Mouse (Mus musculus): ENCODE results near the gene Peak1. TPM values are rescaled to one million over a fixed set of nuclear protein-coding genes. Genes with fewer than 3 reads are reported as not detected.

Gene Peak1
- polyA plus RNA-seq, 1 experiment from 2014 or later = 19.2 TPM

DNA sequence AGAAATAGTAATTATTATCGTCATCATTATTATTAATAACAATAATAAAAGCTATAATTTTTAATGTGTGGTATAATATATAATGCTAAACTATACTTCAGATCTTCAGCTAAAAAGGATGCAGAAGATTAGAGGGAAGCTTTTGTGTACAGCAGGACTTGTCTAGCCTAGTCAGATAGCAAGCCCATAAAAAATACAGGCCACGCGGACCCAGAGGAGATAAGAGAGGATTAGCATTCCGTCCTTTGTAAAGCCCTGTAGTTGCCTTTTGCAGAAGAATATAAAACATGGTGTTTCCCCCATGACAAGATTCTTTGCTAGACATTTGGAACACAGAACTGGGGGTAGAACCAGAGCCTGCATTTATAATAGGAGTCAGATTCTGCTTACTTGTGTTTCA is 13.2 kb downstream of the Peak1 start:
- Histone ChIP-seq H3K4me1 (ENCODE audit: insufficient read depth, low read depth, low read length) (no peaks in the 10 kb centered on the region), H3K27ac (ENCODE audit: low read length) (no peak overlapping the region), H3K36me3 (ENCODE audit: insufficient read depth, low read length) (no peaks in the 10 kb centered on the region), H3K4me3 (ENCODE audit: low read depth, low read length) (no peak overlapping the region), H3K27me3 (replicated peaks; ENCODE audit: insufficient read depth, low read length) (no peaks in the 10 kb centered on the region), H3K9ac (replicated peaks; ENCODE audit: low read depth) (no peak overlapping the region), H3K4me2 (replicated peaks; ENCODE audit: low read depth, low read length) (no peak overlapping the region), H3K9me3 (ENCODE audit: low read length) (no peaks in the 10 kb centered on the region)
- no peak for ATAC-seq
- no peak for TF ChIP-seq CTCF (IDR thresholded peaks at IDR 0.05)
- no peak for TF ChIP-seq EP300 (IDR thresholded peaks at IDR 0.05)
- WGBS = 54% methylated on average over 4 of the region's 4 CpGs
- DNase-seq (ENCODE audit: low spot score) = no peak

GRCm38 (mm10) chr9:56396306-56396705 is 21.6 kb downstream of the Peak1 start:
- Histone ChIP-seq H3K9me3 (ENCODE audit: low read length) (no peaks in the 10 kb centered on the region), H3K27ac (ENCODE audit: low read length) (no peak overlapping the region), H3K27me3 (replicated peaks; ENCODE audit: insufficient read depth, low read length) (no peaks in the 10 kb centered on the region), H3K36me3 (ENCODE audit: insufficient read depth, low read length) (no peaks in the 10 kb centered on the region), H3K4me1 (ENCODE audit: insufficient read depth, low read depth, low read length) (no peaks in the 10 kb centered on the region; the same call in 1 of the 2 replicates), H3K4me3 (ENCODE audit: low read depth, low read length) (no peak overlapping the region), H3K4me2 (replicated peaks; ENCODE audit: low read depth, low read length) (no peak overlapping the region), H3K9ac (replicated peaks; ENCODE audit: low read depth) (no peak overlapping the region)
- 33% methylated on average over 1 of the region's 1 CpGs for WGBS
- TF ChIP-seq CTCF (IDR thresholded peaks at IDR 0.05) (no peak), EP300 (IDR thresholded peaks at IDR 0.05) (no peak)
- ATAC-seq (no peak), DNase-seq (ENCODE audit: low spot score) (no peak)

- Histone ChIP-seq H3K27ac (ENCODE audit: low read length) (no peak overlapping the region), H3K4me2 (replicated peaks; ENCODE audit: low read depth, low read length) (no peak overlapping the region), H3K4me1 (ENCODE audit: insufficient read depth, low read depth, low read length) (no peaks in the 10 kb centered on the region; the same call in 1 of the 2 replicates), H3K36me3 (ENCODE audit: insufficient read depth, low read length) (no peaks in the 10 kb centered on the region), H3K4me3 (ENCODE audit: low read depth, low read length) (no peak overlapping the region), H3K27me3 (replicated peaks; ENCODE audit: insufficient read depth, low read length) (no peaks in the 10 kb centered on the region), H3K9me3 (ENCODE audit: low read length) (no peaks in the 10 kb centered on the region), H3K9ac (replicated peaks; ENCODE audit: low read depth) (no peak overlapping the region)
- no peak for TF ChIP-seq CTCF (IDR thresholded peaks at IDR 0.05)
- TF ChIP-seq EP300 (IDR thresholded peaks at IDR 0.05) = no peak
- ATAC-seq (no peak), DNase-seq (ENCODE audit: low spot score) (no peak)
- 74% methylated on average over 3 of the region's 3 CpGs for WGBS
Measured at GRCm38 (mm10) chr9:56392857-56393256, 25.0 kb downstream of the Peak1 start.

DNA sequence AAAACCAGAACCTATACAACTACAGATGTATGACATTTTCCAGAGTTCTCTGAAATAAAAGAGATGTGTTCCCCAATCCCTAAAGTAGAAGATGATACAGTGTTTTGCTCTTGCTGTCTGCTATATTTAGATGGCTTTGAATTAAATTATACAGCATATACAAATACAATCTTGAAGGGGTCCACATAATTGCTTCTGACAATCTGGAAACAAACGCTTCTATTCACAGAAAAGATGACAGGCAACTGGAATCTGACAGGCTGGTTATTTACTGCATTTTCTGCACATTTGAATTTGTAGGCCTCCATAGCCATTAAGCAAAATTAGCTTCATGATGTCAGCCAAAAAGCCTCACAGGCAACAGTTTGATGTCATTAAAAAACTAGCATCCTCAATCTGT is 35.1 kb downstream of the Peak1 start:
- Histone ChIP-seq H3K27ac (ENCODE audit: low read length) (no peak overlapping the region), H3K36me3 (ENCODE audit: insufficient read depth, low read length) (no peaks in the 10 kb centered on the region), H3K4me2 (replicated peaks; ENCODE audit: low read depth, low read length) (no peak overlapping the region), H3K9ac (replicated peaks; ENCODE audit: low read depth) (no peak overlapping the region), H3K9me3 (ENCODE audit: low read length) (no peaks in the 10 kb centered on the region), H3K4me1 (ENCODE audit: insufficient read depth, low read depth, low read length) (no peaks in the 10 kb centered on the region), H3K27me3 (replicated peaks; ENCODE audit: insufficient read depth, low read length) (no peaks in the 10 kb centered on the region), H3K4me3 (ENCODE audit: low read depth, low read length) (no peak overlapping the region)
- TF ChIP-seq CTCF (IDR thresholded peaks at IDR 0.05) (no peak), EP300 (IDR thresholded peaks at IDR 0.05) (no peak)
- no peak for ATAC-seq
- DNase-seq (ENCODE audit: low spot score) = no peak
- 85% methylated on average over 1 of the region's 1 CpGs for WGBS

GRCm38 (mm10) chr9:56374401-56374800 is 43.5 kb downstream of the Peak1 start:
- peak; percentile 28; the same call in 1 of the 2 replicates for TF ChIP-seq EP300 (IDR thresholded peaks at IDR 0.05)
- TF ChIP-seq CTCF (IDR thresholded peaks at IDR 0.05) = no peak
- peak overlapping the region; percentile 21; the same call in 1 of the 2 replicates for H3K27ac ChIP-seq (ENCODE audit: low read length)
- peaks cover 6% of the 10 kb centered on the region; the same call in 1 of the 2 replicates for H3K4me1 ChIP-seq (ENCODE audit: insufficient read depth, low read depth, low read length)
- WGBS = 43% methylated on average over 4 of the region's 4 CpGs
- ATAC-seq (no peak), DNase-seq (ENCODE audit: low spot score) (peak; percentile 60)
- no peaks in the 10 kb centered on the region for H3K9me3 ChIP-seq (ENCODE audit: low read length)
- no peak overlapping the region for H3K4me3 ChIP-seq (ENCODE audit: low read depth, low read length)
- no peaks in the 10 kb centered on the region for H3K36me3 ChIP-seq (ENCODE audit: insufficient read depth, low read length)
- H3K27me3 ChIP-seq (replicated peaks; ENCODE audit: insufficient read depth, low read length) = no peaks in the 10 kb centered on the region
- no peak overlapping the region for H3K9ac ChIP-seq (replicated peaks; ENCODE audit: low read depth)
- no peak overlapping the region for H3K4me2 ChIP-seq (replicated peaks; ENCODE audit: low read depth, low read length)

DNA sequence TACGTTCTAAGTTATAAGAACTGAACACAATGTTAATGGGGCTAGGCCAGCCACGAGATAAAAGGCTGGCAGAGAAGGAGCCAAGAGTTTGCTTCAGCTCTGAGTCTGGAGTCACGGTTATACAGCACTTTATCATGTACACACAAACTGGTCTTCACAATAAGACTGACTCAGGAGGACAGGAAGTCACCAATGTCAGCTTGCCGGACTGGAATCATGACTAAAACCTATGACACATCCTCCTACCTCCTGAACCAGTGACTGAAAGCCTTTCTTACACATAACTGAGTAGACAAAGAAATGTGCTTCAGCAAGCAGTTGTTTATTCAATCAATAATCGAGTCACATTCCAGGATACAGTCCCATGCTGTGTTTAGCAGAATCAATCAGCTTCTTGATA is 47.2 kb downstream of the Peak1 start:
- Histone ChIP-seq H3K9ac (replicated peaks; ENCODE audit: low read depth) (no peak overlapping the region), H3K9me3 (ENCODE audit: low read length) (no peaks in the 10 kb centered on the region), H3K4me3 (ENCODE audit: low read depth, low read length) (no peak overlapping the region), H3K36me3 (ENCODE audit: insufficient read depth, low read length) (no peaks in the 10 kb centered on the region), H3K4me2 (replicated peaks; ENCODE audit: low read depth, low read length) (no peak overlapping the region), H3K27me3 (replicated peaks; ENCODE audit: insufficient read depth, low read length) (no peaks in the 10 kb centered on the region), H3K4me1 (ENCODE audit: insufficient read depth, low read depth, low read length) (peaks cover 6% of the 10 kb centered on the region; the same call in 1 of the 2 replicates), H3K27ac (ENCODE audit: low read length) (no peak overlapping the region)
- WGBS = 35% methylated on average over 5 of the region's 5 CpGs
- peak; percentile 57 for DNase-seq (ENCODE audit: low spot score)
- TF ChIP-seq CTCF (IDR thresholded peaks at IDR 0.05) = no peak
- TF ChIP-seq EP300 (IDR thresholded peaks at IDR 0.05) = no peak
- peak; percentile 41 for ATAC-seq

GRCm38 (mm10) chr9:56368814-56369213 is 49.1 kb downstream of the Peak1 start:
- DNase-seq (ENCODE audit: low spot score) (no peak), ATAC-seq (no peak)
- no peak for TF ChIP-seq EP300 (IDR thresholded peaks at IDR 0.05)
- TF ChIP-seq CTCF (IDR thresholded peaks at IDR 0.05) = no peak
- Histone ChIP-seq H3K9me3 (ENCODE audit: low read length) (no peaks in the 10 kb centered on the region), H3K4me1 (ENCODE audit: insufficient read depth, low read depth, low read length) (peaks cover 7% of the 10 kb centered on the region; the same call in 1 of the 2 replicates), H3K4me2 (replicated peaks; ENCODE audit: low read depth, low read length) (no peak overlapping the region), H3K9ac (replicated peaks; ENCODE audit: low read depth) (no peak overlapping the region), H3K4me3 (ENCODE audit: low read depth, low read length) (no peak overlapping the region), H3K27ac (ENCODE audit: low read length) (no peak overlapping the region), H3K27me3 (replicated peaks; ENCODE audit: insufficient read depth, low read length) (no peaks in the 10 kb centered on the region), H3K36me3 (ENCODE audit: insufficient read depth, low read length) (no peaks in the 10 kb centered on the region)
- 49% methylated on average over 3 of the region's 3 CpGs for WGBS

Data from lung, postnatal 0 days (tissue).